Mouse (Mus musculus): ENCODE measurements around the gene Atf6.

- TF ChIP-seq CTCF (IDR thresholded peaks at IDR 0.05; ENCODE audit: low read depth, low read length) (no peak), POLR2A (IDR thresholded peaks at IDR 0.05; ENCODE audit: extremely low read depth, insufficient read depth, low read length) (no peak)
These were observed 202.9 kb downstream of the Atf6 start for GRCm38 (mm10) chr1:170664620-170665185.

All from liver, adult 2 months (tissue).